Mouse (Mus musculus) kidney, postnatal 0 days (tissue): Measurements from ENCODE around the gene Kcnj9. TPM values are rescaled to one million over a fixed set of nuclear protein-coding genes. Genes with fewer than 3 reads are reported as not detected.

Experiments used
- ATAC-seq: fragments of 200-750 bp; cut with Nextera tagmentation; replicated peaks from 2 replicates; pipeline ENCODE4 v1.8.0; 2017; ENCODE audit warnings: low read depth, moderate number of reproducible peaks, moderate TSS enrichment, moderate library complexity; ENCODE audit not compliant: low FRiP score
- DNase-seq: peaks from one replicate; pipeline ENCODE4 v3.0.0-alpha.2; 2016; ENCODE audit warnings: low spot score
- H3K27ac ChIP-seq: fragments of 300-500 bp; sonication (generic); 2 replicates; pipeline ENCODE4 v1.5.1; 2014; ENCODE audit warnings: mild to moderate bottlenecking
- H3K27me3 ChIP-seq: fragments of 300-500 bp; sonication (generic); 2 replicates; pipeline ENCODE4 v1.6.1; 2014; ENCODE audit warnings: low read length, mixed read lengths; ENCODE audit not compliant: insufficient read depth
- H3K36me3 ChIP-seq: fragments of 300-500 bp; sonication (generic); 2 replicates; pipeline ENCODE4 v1.6.1; 2014; ENCODE audit warnings: low read length, mixed read lengths; ENCODE audit not compliant: insufficient read depth
- H3K4me1 ChIP-seq: fragments of 300-500 bp; sonication (generic); replicated peaks from 2 replicates; pipeline ENCODE4 v1.6.1; 2014; ENCODE audit warnings: antibody characterized with exemption, low read length, mixed read lengths; ENCODE audit not compliant: insufficient read depth
- H3K4me2 ChIP-seq: fragments of 300-500 bp; sonication (generic); 2 replicates; pipeline ENCODE4 v1.6.1; 2014; ENCODE audit warnings: mild to moderate bottlenecking, low read length, moderate library complexity, mixed read lengths
- H3K4me3 ChIP-seq: fragments of 300-500 bp; sonication (generic); replicated peaks from 2 replicates; pipeline ENCODE4 v1.5.1; 2014; ENCODE audit warnings: low read depth, low read length
- H3K9ac ChIP-seq: fragments of 300-500 bp; sonication (generic); 2 replicates; pipeline ENCODE4 v1.6.1; 2014; ENCODE audit warnings: low read depth, low read length
- H3K9me3 ChIP-seq: fragments of 300-500 bp; sonication (generic); replicated peaks from 2 replicates; pipeline ENCODE4 v1.6.1; 2016; ENCODE audit warnings: low read length, inconsistent platforms, mixed read lengths
- CTCF ChIP-seq: IDR thresholded peaks from 2 replicates; pipeline ENCODE4 v1.5.1; 2016; ENCODE audit warnings: antibody characterized with exemption, low read depth, mild to moderate bottlenecking, moderate library complexity
- WGBS: fragments of 180-500 bp; shearing (Covaris S2); extraction: QIAGEN DNeasy Blood & Tissue Kit; methylation state at CpG from one replicate; pipeline ENCODE4 v1.1.7; 2014; 5-methylcytosine and 5-hydroxymethylcytosine counted together
- polyA plus RNA-seq: library from polyadenylated mRNA; unstranded; fragments of >200 nt; fragmentation: Nextera tagmentation; extraction: Ambion mirVana; gene quantifications from 2 replicates; pipeline ENCODE4 v1.2.1, GENCODE M21; 2015

The Kcnj9 gene
- 0.03 and 0.06 TPM in 2 replicates for polyA plus RNA-seq

DNA sequence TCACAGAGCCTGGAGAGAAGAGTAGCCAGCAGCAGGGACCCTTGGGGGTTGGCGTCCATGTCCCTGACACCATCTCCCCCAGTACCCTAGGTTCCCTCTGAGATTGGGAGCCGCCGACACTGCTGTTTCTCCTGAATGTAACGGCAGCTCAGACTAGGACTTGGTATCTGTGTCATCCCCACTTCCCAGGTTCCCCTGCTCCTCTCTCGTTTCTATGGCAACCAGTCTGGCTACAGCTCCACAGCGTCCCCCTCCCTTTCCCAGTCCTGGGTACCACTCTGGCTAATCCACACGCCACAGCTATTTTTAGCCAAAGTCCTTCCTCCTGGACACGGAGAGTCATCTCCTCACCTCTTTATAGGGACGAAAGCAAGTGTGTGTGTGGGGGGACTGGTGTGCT is at the start of gene Kcnj9:
TSS of gene Kcnj9 (minus strand) at position 188 of the 400 bp plus-strand sequence.
- H3K9me3 ChIP-seq = no peaks in the 10 kb centered on the region
- no peak within 1 kb of the TSS for H3K9ac ChIP-seq
- no peaks in the 10 kb centered on the region for H3K36me3 ChIP-seq
- no peak within 1 kb of the TSS for H3K4me3 ChIP-seq
- 41% methylated on average over 9 of the region's 9 CpGs for WGBS
- no peak within 1 kb of the TSS for H3K4me2 ChIP-seq
- TF ChIP-seq CTCF = no peak
- H3K27ac ChIP-seq = no peak within 1 kb of the TSS
- H3K4me1 ChIP-seq = no peaks in the 10 kb centered on the region
- peaks cover 26% of the 10 kb centered on the region for H3K27me3 ChIP-seq
- DNase-seq (no peak), ATAC-seq (no peak)

DNA sequence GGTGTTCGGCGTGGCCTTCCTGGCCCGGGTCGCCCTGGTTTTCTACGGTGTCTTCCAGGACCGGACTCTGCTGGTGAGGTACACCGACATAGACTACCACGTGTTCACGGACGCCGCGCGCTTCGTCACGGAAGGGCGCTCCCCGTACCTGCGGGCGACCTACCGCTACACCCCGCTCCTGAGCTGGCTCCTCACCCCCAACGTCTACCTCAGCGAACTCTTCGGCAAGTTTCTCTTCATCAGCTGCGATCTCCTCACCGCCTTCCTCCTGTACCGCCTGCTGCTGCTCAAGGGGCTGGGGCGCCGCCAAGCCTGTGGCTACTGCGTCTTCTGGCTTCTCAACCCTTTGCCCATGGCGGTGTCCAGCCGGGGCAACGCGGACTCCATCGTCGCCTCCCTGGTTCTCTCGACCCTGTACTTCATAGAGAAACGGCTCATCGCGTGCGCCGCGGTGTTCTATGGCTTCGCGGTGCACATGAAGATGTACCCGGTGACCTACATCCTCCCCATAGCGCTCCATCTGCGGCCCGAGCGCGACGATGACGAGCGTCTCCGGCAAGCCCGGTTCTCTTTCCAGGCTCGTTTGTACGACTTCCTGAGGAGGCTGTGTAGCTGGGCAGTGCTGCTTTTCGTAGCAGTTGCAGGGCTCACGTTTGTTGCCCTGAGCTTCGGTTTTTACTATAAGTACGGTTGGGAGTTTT is 47.8 kb upstream of the Kcnj9 start:
- Histone ChIP-seq H3K9me3 (no peaks in the 10 kb centered on the region), H3K27me3 (no peaks in the 10 kb centered on the region), H3K27ac (peak overlapping the region; percentile 75), H3K4me2 (peak overlapping the region; percentile 93), H3K9ac (peak overlapping the region; percentile 70), H3K4me1 (peaks cover 14% of the 10 kb centered on the region), H3K4me3 (peak overlapping the region; percentile 73), H3K36me3 (peaks cover 5% of the 10 kb centered on the region; the same call in 1 of the 2 replicates)
- ATAC-seq (peak; percentile 71), DNase-seq (peak; percentile 29)
- WGBS = 1% methylated on average over 58 of the region's 62 CpGs
- no peak for TF ChIP-seq CTCF

DNA sequence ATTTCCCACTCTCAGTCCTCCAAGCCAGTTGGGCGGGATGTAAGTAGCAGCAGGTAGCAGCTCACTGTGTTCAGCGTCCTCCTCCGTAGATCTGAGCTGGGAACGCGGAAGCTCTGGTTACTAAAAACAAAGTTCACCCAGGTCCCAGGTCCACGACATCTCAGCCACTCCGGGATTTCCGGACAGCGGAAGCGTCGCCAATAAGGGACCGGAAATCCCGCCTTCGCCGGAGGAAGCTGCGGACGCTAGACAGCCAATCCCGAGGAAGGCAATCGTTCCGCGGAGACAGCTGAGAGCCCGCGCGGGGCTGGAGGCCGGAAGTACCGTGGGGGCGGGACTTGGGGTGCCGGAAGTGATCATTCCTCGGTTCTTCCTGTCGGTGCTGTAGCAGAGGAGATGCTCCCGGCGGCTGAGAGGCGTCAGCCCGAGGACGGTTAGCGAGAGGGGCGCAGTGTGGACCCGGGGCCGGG is 47.1 kb upstream of the Kcnj9 start, which contains the start of gene Pigm:
TSS of gene Pigm (plus strand) at position 349 of the 470 bp plus-strand sequence.
- peak; percentile 97 for ATAC-seq

DNA sequence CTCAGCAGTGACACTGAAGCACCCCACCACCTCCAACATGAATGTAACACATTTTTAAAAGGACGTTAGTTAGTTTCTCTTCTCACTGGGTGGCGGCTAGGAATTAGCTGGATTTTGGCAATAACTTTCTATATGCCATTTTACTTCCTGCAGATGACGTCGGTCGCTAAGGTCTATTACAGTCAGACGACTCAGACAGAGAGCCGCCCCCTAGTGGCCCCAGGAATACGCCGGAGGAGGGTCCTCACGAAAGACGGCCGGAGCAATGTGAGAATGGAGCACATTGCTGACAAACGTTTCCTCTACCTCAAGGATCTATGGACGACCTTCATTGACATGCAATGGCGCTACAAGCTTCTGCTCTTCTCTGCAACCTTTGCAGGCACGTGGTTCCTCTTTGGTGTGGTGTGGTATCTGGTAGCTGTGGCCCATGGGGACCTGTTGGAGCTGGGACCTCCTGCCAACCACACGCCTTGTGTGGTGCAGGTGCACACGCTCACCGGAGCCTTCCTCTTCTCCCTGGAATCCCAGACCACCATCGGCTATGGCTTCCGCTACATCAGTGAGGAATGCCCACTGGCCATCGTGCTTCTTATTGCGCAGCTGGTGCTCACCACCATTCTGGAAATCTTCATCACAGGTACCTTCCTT is 39.8 kb upstream of the Kcnj9 start:
- Histone ChIP-seq H3K4me3 (no peak overlapping the region), H3K27ac (no peak overlapping the region), H3K4me1 (no peaks in the 10 kb centered on the region), H3K36me3 (no peaks in the 10 kb centered on the region), H3K9ac (no peak overlapping the region), H3K9me3 (no peaks in the 10 kb centered on the region), H3K27me3 (no peaks in the 10 kb centered on the region), H3K4me2 (no peak overlapping the region)
- ATAC-seq (0 out of 2 replicates have a peak, but pooled peaks have one; percentile 31), DNase-seq (peak; percentile 78)
- WGBS = 38% methylated on average over 23 of the region's 23 CpGs
- TF ChIP-seq CTCF = peak; percentile 73

More for the DNA sequence above, 47.1 kb upstream of the Kcnj9 start, which contains the start of gene Pigm:
- H3K27me3 ChIP-seq = no peaks in the 10 kb centered on the region
- DNase-seq = peak; percentile 100
- H3K4me1 ChIP-seq = peaks cover 14% of the 10 kb centered on the region
- peak within 1 kb of the TSS; percentile 93 for H3K4me2 ChIP-seq
- no peaks in the 10 kb centered on the region for H3K9me3 ChIP-seq
- peak within 1 kb of the TSS; percentile 90 for H3K27ac ChIP-seq
- peak within 1 kb of the TSS; percentile 73 for H3K4me3 ChIP-seq
- WGBS = under 1% methylated on average over 34 of the region's 39 CpGs
- H3K9ac ChIP-seq = peak within 1 kb of the TSS; percentile 70
- no peak for TF ChIP-seq CTCF
- H3K36me3 ChIP-seq = peaks cover 2% of the 10 kb centered on the region; the same call in 1 of the 2 replicates

DNA sequence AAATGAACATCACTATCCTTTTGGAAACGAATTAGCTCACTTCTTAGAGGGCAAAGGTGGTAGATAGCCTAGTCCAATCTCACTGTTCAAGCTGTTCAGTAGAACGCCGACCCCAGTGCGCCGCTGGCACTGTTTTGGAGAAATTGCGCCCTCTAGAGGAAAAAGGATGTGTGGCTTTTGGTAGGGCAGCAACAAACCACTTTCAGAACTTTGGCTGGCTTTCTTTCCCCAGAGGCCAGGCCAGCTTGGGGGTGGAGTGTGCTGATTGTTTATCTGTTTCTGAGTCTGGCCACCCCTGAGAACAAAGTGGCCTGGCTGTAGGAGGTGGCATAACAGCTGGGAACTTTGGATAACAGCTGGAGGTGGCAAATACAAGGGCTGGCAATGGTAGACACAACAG is 35.6 kb upstream of the Kcnj9 start:
- H3K27ac ChIP-seq = no peak overlapping the region
- peak; percentile 72 for DNase-seq
- no peak overlapping the region for H3K9ac ChIP-seq
- H3K9me3 ChIP-seq = no peaks in the 10 kb centered on the region
- H3K27me3 ChIP-seq = no peaks in the 10 kb centered on the region
- H3K4me3 ChIP-seq = no peak overlapping the region
- 0 out of 2 replicates have a peak, but pooled peaks have one; percentile 23 for ATAC-seq
- peak; percentile 83 for TF ChIP-seq CTCF
- no peaks in the 10 kb centered on the region for H3K36me3 ChIP-seq
- WGBS = 23% methylated on average over 6 of the region's 6 CpGs
- H3K4me1 ChIP-seq = no peaks in the 10 kb centered on the region
- no peak overlapping the region for H3K4me2 ChIP-seq

DNA sequence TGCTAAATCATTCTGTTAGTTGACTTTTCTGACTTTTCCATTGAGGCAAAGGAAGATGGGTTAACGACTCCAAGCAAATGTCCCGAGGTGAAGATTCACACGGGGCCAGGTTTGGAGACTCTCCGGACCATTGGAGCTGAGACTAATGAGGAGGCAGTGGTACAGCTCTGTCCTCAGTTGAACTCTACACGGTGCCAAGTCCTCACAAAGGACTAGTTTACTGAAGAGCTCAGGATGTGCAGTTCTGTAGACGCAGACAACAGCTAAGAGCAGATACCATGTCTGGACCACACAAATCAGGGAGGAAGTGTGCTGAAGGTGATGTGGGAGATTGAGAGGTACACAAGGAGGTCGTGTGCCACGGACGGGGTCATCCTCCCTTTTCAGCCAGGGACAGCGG is 29.2 kb upstream of the Kcnj9 start:
- H3K9ac ChIP-seq = no peak overlapping the region
- no peaks in the 10 kb centered on the region for H3K4me1 ChIP-seq
- no peaks in the 10 kb centered on the region for H3K9me3 ChIP-seq
- no peak for TF ChIP-seq CTCF
- H3K36me3 ChIP-seq = no peaks in the 10 kb centered on the region
- no peaks in the 10 kb centered on the region for H3K27me3 ChIP-seq
- H3K4me3 ChIP-seq = no peak overlapping the region
- 66% methylated on average over 10 of the region's 10 CpGs for WGBS
- no peak overlapping the region for H3K27ac ChIP-seq
- H3K4me2 ChIP-seq = no peak overlapping the region
- ATAC-seq = no peak
- DNase-seq = no peak
